Mouse (Mus musculus) neural tube, embryonic 11.5 days (tissue): Measurements from ENCODE around the gene Isl2. TPM values are rescaled to one million over a fixed set of nuclear protein-coding genes. Genes with fewer than 3 reads are reported as not detected.

ENCODE experiments used
- ATAC-seq: fragments of 200-750 bp; cut with Nextera tagmentation; 2 replicates; pipeline ENCODE4 v1.8.0; 2017; ENCODE audit warnings: moderate number of reproducible peaks, mild to moderate bottlenecking, moderate TSS enrichment, moderate library complexity; ENCODE audit not compliant: insufficient read depth, low FRiP score, low TSS enrichment
- DNase-seq: peaks from one replicate; pipeline ENCODE4 v3.0.0-alpha.2; 2015; ENCODE audit warnings: low spot score
- H3K27ac ChIP-seq: fragments of 300-500 bp; sonication (generic); 2 replicates; pipeline ENCODE4 v1.5.1; 2014; ENCODE audit warnings: low read depth, mild to moderate bottlenecking, low read length
- H3K27me3 ChIP-seq: fragments of 300-500 bp; sonication (generic); 2 replicates; pipeline ENCODE4 v1.6.1; 2014; ENCODE audit warnings: mild to moderate bottlenecking, low read length, mixed read lengths; ENCODE audit not compliant: control insufficient read depth, insufficient read depth
- H3K36me3 ChIP-seq: fragments of 300-500 bp; sonication (generic); 2 replicates; pipeline ENCODE4 v1.6.1; 2014; ENCODE audit warnings: mild to moderate bottlenecking, low read length, moderate library complexity, mixed read lengths; ENCODE audit not compliant: control insufficient read depth, insufficient read depth
- H3K4me1 ChIP-seq: fragments of 300-500 bp; sonication (generic); 2 replicates; pipeline ENCODE4 v1.6.1; 2014; ENCODE audit warnings: low read length, mixed read lengths; ENCODE audit not compliant: control insufficient read depth, insufficient read depth
- H3K4me2 ChIP-seq: fragments of 300-500 bp; sonication (generic); 2 replicates; pipeline ENCODE4 v1.6.1; 2014; ENCODE audit warnings: low read depth, mild to moderate bottlenecking, moderate library complexity
- H3K4me3 ChIP-seq: fragments of 300-500 bp; sonication (generic); 2 replicates; pipeline ENCODE4 v1.5.1; 2014; ENCODE audit warnings: low read depth, low read length
- H3K9ac ChIP-seq: fragments of 300-500 bp; sonication (generic); 2 replicates; pipeline ENCODE4 v1.6.1; 2014; ENCODE audit warnings: mild to moderate bottlenecking, low read length
- H3K9me3 ChIP-seq: fragments of 300-500 bp; sonication (generic); 2 replicates; pipeline ENCODE4 v1.6.1; 2016; ENCODE audit warnings: low read length; ENCODE audit not compliant: control insufficient read depth
- WGBS: fragments of 180-500 bp; shearing (Covaris S2); extraction: QIAGEN DNeasy Blood & Tissue Kit; methylation state at CpG from one replicate; pipeline ENCODE4 v1.1.7; 2014; 5-methylcytosine and 5-hydroxymethylcytosine counted together
- polyA plus RNA-seq: library from polyadenylated mRNA; unstranded; fragments of >200 nt; fragmentation: Nextera tagmentation; extraction: Ambion mirVana; gene quantifications from 2 replicates; pipeline ENCODE4 v1.2.1, GENCODE M21; 2014

Isl2 gene
- polyA plus RNA-seq, 1 experiment from 2014 or later = 52.8 TPM

GRCm38 (mm10) chr9:55543703-55544401 lies 5.4 kb downstream of the Isl2 start:
- DNase-seq = peak; percentile 84
- H3K9ac ChIP-seq = peak overlapping the region; percentile 5

GRCm38 (mm10) chr9:55544861-55545555 lies 6.5 kb downstream of the Isl2 start:
- Histone ChIP-seq H3K27me3 (peaks cover 91% of the 10 kb centered on the region), H3K27ac (no peak overlapping the region), H3K36me3 (no peaks in the 10 kb centered on the region), H3K4me3 (peak overlapping the region; percentile 28), H3K9ac (peak overlapping the region; percentile 9; the same call in 1 of the 2 replicates), H3K9me3 (no peaks in the 10 kb centered on the region), H3K4me2 (peak overlapping the region; percentile 25), H3K4me1 (peaks cover 9% of the 10 kb centered on the region)
- WGBS = under 1% methylated on average over 30 of the region's 30 CpGs
- no peak for ATAC-seq
- peak; percentile 62 for DNase-seq

More at GRCm38 (mm10) chr9:55543703-55544401, 5.4 kb downstream of the Isl2 start:
- Histone ChIP-seq H3K27me3 (peaks cover 91% of the 10 kb centered on the region), H3K4me1 (peaks cover 9% of the 10 kb centered on the region), H3K9me3 (no peaks in the 10 kb centered on the region), H3K27ac (no peak overlapping the region), H3K36me3 (no peaks in the 10 kb centered on the region), H3K4me3 (peak overlapping the region; percentile 32), H3K4me2 (peak overlapping the region; percentile 19)
- WGBS = under 1% methylated on average over 46 of the region's 46 CpGs
- no peak for ATAC-seq

- Histone ChIP-seq H3K4me1 (peaks cover 6% of the 10 kb centered on the region), H3K4me2 (peak overlapping the region; percentile 26), H3K9me3 (no peaks in the 10 kb centered on the region), H3K27ac (no peak overlapping the region), H3K9ac (no peak overlapping the region; the same call in 1 of the 2 replicates), H3K27me3 (peaks cover 88% of the 10 kb centered on the region), H3K4me3 (peak overlapping the region; percentile 28), H3K36me3 (no peaks in the 10 kb centered on the region)
- WGBS = 5% methylated on average over 41 of the region's 41 CpGs
- ATAC-seq = no peak
- DNase-seq = peak; percentile 32
These were observed 7.2 kb downstream of the Isl2 start for GRCm38 (mm10) chr9:55545556-55546175.

GRCm38 (mm10) chr9:55546176-55547010 lies 7.9 kb downstream of the Isl2 start:
- Histone ChIP-seq H3K4me1 (peaks cover 6% of the 10 kb centered on the region), H3K27me3 (peaks cover 87% of the 10 kb centered on the region), H3K9ac (no peak overlapping the region; the same call in 1 of the 2 replicates), H3K4me2 (peak overlapping the region; percentile 26), H3K9me3 (no peaks in the 10 kb centered on the region), H3K27ac (no peak overlapping the region), H3K36me3 (no peaks in the 10 kb centered on the region), H3K4me3 (peak overlapping the region; percentile 28)
- DNase-seq = peak; percentile 69
- 2% methylated on average over 63 of the region's 63 CpGs for WGBS
- peak; percentile 43; the same call in 1 of the 2 replicates for ATAC-seq

GRCm38 (mm10) chr9:55548871-55549270 lies 10.4 kb downstream of the Isl2 start:
- Histone ChIP-seq H3K9ac (no peak overlapping the region), H3K27ac (no peak overlapping the region), H3K36me3 (no peaks in the 10 kb centered on the region), H3K27me3 (peaks cover 62% of the 10 kb centered on the region), H3K4me1 (no peaks in the 10 kb centered on the region), H3K4me2 (no peak overlapping the region), H3K9me3 (no peaks in the 10 kb centered on the region), H3K4me3 (no peak overlapping the region)
- DNase-seq (no peak), ATAC-seq (no peak)
- WGBS = 11% methylated on average over 3 of the region's 3 CpGs

- 4% methylated on average over 16 of the region's 16 CpGs for WGBS
- ATAC-seq = no peak
These were observed 10.9 kb downstream of the Isl2 start for GRCm38 (mm10) chr9:55549302-55549890.

GRCm38 (mm10) chr9:55554986-55555385 lies 16.5 kb downstream of the Isl2 start:
- H3K9ac ChIP-seq = no peak overlapping the region
- H3K27ac ChIP-seq = no peak overlapping the region
- DNase-seq (no peak), ATAC-seq (no peak)
- 77% methylated on average over 1 of the region's 1 CpGs for WGBS
- H3K4me1 ChIP-seq = no peaks in the 10 kb centered on the region
- no peaks in the 10 kb centered on the region for H3K9me3 ChIP-seq
- H3K27me3 ChIP-seq = peaks cover 2% of the 10 kb centered on the region
- no peaks in the 10 kb centered on the region for H3K36me3 ChIP-seq
- no peak overlapping the region for H3K4me3 ChIP-seq
- no peak overlapping the region for H3K4me2 ChIP-seq

More at GRCm38 (mm10) chr9:55549302-55549890, 10.9 kb downstream of the Isl2 start:
- no peaks in the 10 kb centered on the region for H3K36me3 ChIP-seq
- H3K27me3 ChIP-seq = peaks cover 57% of the 10 kb centered on the region
- H3K4me3 ChIP-seq = no peak overlapping the region
- no peaks in the 10 kb centered on the region for H3K9me3 ChIP-seq
- peak overlapping the region; percentile 5; the same call in 1 of the 2 replicates for H3K4me2 ChIP-seq
- peak; percentile 33 for DNase-seq
- H3K9ac ChIP-seq = no peak overlapping the region
- no peak overlapping the region for H3K27ac ChIP-seq
- no peaks in the 10 kb centered on the region for H3K4me1 ChIP-seq

GRCm38 (mm10) chr9:55560960-55561359 lies 22.5 kb downstream of the Isl2 start:
- ATAC-seq (no peak), DNase-seq (no peak)
- no peak overlapping the region for H3K4me3 ChIP-seq
- WGBS = 100% methylated on average over 1 of the region's 1 CpGs
- no peaks in the 10 kb centered on the region for H3K36me3 ChIP-seq
- H3K4me2 ChIP-seq = no peak overlapping the region
- H3K9me3 ChIP-seq = no peaks in the 10 kb centered on the region
- no peak overlapping the region for H3K9ac ChIP-seq
- H3K27ac ChIP-seq = no peak overlapping the region
- H3K4me1 ChIP-seq = no peaks in the 10 kb centered on the region
- no peaks in the 10 kb centered on the region for H3K27me3 ChIP-seq
